Mouse (Mus musculus) ES-Bruce4 (cell line): ENCODE data around the gene Bnip3. TPM values are rescaled to one million over a fixed set of nuclear protein-coding genes. Genes with fewer than 3 reads are reported as not detected.

ENCODE experiments used
- H3K27ac ChIP-seq: 2 replicates; pipeline ENCODE4 v1.5.1; 2012; ENCODE audit warnings: low read length, inconsistent platforms; ENCODE audit not compliant: insufficient read depth
- H3K27me3 ChIP-seq: 2 replicates; pipeline ENCODE4 v1.6.1; 2012; ENCODE audit warnings: mild to moderate bottlenecking, low read length, inconsistent platforms; ENCODE audit not compliant: control insufficient read depth, poor library complexity, insufficient read depth, severe bottlenecking
- H3K36me3 ChIP-seq: 2 replicates; pipeline ENCODE4 v1.6.1; 2012; ENCODE audit warnings: inconsistent platforms, mild to moderate bottlenecking, low read length, moderate library complexity; ENCODE audit not compliant: control insufficient read depth, poor library complexity, insufficient read depth, severe bottlenecking
- H3K4me1 ChIP-seq: one replicate; pipeline ENCODE4 v1.8.1; 2011; ENCODE audit warnings: low read length; ENCODE audit not compliant: control insufficient read depth, insufficient read depth
- H3K4me3 ChIP-seq: 2 replicates; pipeline ENCODE4 v1.5.1; 2011; ENCODE audit warnings: low read depth, mild to moderate bottlenecking, low read length
- H3K9ac ChIP-seq: 2 replicates; pipeline ENCODE4 v1.6.1; 2012; ENCODE audit warnings: low read depth, mild to moderate bottlenecking, inconsistent platforms; ENCODE audit not compliant: poor library complexity, severe bottlenecking
- H3K9me3 ChIP-seq: replicated peaks from 2 replicates; pipeline ENCODE4 v1.6.1; 2012; ENCODE audit warnings: mild to moderate bottlenecking, low read length, inconsistent platforms; ENCODE audit not compliant: control insufficient read depth, poor library complexity, insufficient read depth, severe bottlenecking
- CTCF ChIP-seq: IDR thresholded peaks from one replicate; pipeline ENCODE4 v1.8.1; 2011; ENCODE audit warnings: low read depth, low read length
- EP300 ChIP-seq: IDR thresholded peaks from 2 replicates; pipeline ENCODE4 v1.6.1; 2011; ENCODE audit warnings: low read depth, low read length; ENCODE audit not compliant: insufficient read depth
- POLR2A ChIP-seq: IDR thresholded peaks from one replicate; pipeline ENCODE4 v1.8.1; 2011; ENCODE audit warnings: low read length; ENCODE audit not compliant: insufficient read depth
- polyA plus RNA-seq: library from polyadenylated mRNA; stranded (reverse); fragments of >200 nt; gene quantifications from 2 replicates; pipeline ENCODE4 v1.2.4, GENCODE M21; 2011; ENCODE audit warnings: low read depth; ENCODE audit not compliant: missing spikeins, insufficient read depth, insufficient read length

The Bnip3 gene
- 70.8 and 73.7 TPM in 2 replicates for polyA plus RNA-seq

DNA sequence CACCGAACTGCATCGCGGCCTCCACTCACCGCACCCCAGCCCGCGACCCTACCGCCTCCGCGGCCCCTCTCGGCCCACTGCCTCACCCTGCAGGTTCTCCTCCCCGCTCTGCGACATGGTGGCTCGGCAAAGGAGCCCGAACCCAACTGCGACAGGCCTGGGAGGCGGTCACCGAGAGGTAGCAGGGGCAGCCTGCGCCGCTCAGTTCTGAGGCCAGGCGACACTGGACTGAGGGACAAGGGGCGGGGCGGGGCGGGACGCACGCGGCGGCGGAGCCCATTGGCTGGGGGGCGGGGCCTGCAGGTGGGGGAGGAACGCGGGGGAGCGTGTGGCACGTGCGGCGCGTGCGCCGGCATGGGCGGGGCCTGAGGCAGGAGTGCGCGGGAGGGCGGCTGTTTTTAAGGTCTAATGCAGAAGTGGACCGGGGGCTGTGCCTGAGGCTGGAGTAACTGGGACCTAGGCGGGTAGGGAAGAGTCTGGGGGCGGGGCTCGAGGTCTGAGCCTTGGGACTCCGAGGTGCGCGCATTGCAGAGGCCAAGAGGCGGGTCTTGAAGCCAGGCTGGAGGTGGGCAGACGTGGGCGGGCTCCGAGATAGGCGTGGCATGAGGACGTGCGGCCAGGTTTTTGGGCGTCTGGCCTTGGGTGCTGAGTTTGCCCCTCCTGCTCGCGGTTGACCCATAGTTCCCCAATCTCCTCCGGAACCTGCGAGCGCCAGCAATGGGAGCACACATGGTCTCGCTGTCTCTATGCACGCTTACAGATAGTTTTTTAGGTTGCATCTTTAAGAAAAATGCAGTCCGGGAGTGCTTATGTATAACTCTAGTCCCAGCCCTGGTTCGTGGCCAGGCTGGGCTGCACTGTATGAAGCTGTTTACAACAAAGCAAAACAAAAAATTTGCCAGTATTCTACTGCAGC, at the start of gene Bnip3:
Gene Bnip3, minus strand, starts transcription at position 243 of the 916 bp plus-strand sequence.
- H3K4me3 ChIP-seq, result peak within 1 kb of the TSS; percentile 98
- H3K4me1 ChIP-seq, result peaks cover 3% of the 10 kb centered on the region
- H3K9me3 ChIP-seq, result no peaks in the 10 kb centered on the region
- TF ChIP-seq POLR2A (peak; percentile 82), CTCF (no peak), EP300 (peak; percentile 67; the same call in 1 of the 2 replicates)
- H3K27ac ChIP-seq, result peak within 1 kb of the TSS; percentile 41; the same call in 1 of the 2 replicates
- H3K36me3 ChIP-seq, result no peaks in the 10 kb centered on the region
- H3K27me3 ChIP-seq, result no peaks in the 10 kb centered on the region
- peak within 1 kb of the TSS; percentile 57 for H3K9ac ChIP-seq

DNA sequence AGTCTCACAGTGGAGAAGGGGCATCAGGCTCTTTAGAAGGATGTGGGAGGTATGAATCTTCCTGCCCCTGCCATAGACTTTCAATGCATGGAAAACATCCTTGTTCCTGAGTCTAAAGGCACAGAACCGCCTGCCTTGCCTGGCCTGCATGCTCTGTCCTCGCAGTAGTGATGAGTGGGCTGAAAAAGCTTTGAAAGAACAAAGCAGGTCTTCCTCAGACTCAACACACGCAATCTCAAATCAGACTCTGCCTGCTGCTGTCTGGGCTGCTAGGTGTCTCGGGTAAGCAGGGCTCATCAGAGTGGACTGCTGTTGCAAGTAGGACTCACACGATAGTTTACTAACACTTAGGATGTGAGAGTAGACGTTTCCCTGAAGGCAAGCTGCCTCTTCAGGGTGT, 47.8 kb upstream of the Bnip3 start:
- no peaks in the 10 kb centered on the region for H3K27me3 ChIP-seq
- no peak overlapping the region for H3K27ac ChIP-seq
- TF ChIP-seq CTCF, result no peak
- TF ChIP-seq EP300, result no peak
- no peak for TF ChIP-seq POLR2A
- no peak overlapping the region for H3K4me3 ChIP-seq
- no peak overlapping the region for H3K9ac ChIP-seq
- no peaks in the 10 kb centered on the region for H3K9me3 ChIP-seq
- H3K36me3 ChIP-seq, result no peaks in the 10 kb centered on the region
- no peaks in the 10 kb centered on the region for H3K4me1 ChIP-seq

DNA sequence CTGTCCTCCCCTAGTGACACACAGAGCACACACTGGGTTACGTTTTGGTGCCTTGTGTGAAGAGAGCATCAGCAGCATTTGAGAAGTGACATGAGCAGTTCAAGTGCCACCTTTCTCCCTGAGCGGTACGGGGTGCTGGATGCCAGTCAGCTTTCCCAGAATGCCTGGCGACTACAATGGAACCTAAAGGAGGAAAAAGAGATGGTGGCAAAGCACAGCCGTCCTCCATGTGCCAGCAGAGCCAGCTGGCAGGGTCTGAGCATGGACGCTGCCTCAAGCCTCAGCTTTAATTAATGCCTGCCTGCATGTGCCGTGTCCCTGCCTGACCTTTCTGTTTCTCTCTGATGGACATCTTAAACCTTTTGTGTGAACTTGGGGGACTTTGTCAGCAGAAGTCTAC, 46.5 kb upstream of the Bnip3 start:
- Histone ChIP-seq H3K27ac (no peak overlapping the region), H3K9me3 (no peaks in the 10 kb centered on the region), H3K36me3 (no peaks in the 10 kb centered on the region), H3K4me3 (no peak overlapping the region), H3K4me1 (no peaks in the 10 kb centered on the region), H3K9ac (no peak overlapping the region), H3K27me3 (no peaks in the 10 kb centered on the region)
- no peak for TF ChIP-seq EP300
- no peak for TF ChIP-seq POLR2A
- no peak for TF ChIP-seq CTCF

GRCm38 (mm10) chr7:138948309-138948708, 39.0 kb upstream of the Bnip3 start:
- Histone ChIP-seq H3K4me1 (no peaks in the 10 kb centered on the region), H3K9me3 (no peaks in the 10 kb centered on the region), H3K27me3 (no peaks in the 10 kb centered on the region), H3K36me3 (no peaks in the 10 kb centered on the region), H3K4me3 (no peak overlapping the region), H3K27ac (no peak overlapping the region), H3K9ac (no peak overlapping the region)
- no peak for TF ChIP-seq POLR2A
- TF ChIP-seq EP300, result no peak
- TF ChIP-seq CTCF, result no peak

DNA sequence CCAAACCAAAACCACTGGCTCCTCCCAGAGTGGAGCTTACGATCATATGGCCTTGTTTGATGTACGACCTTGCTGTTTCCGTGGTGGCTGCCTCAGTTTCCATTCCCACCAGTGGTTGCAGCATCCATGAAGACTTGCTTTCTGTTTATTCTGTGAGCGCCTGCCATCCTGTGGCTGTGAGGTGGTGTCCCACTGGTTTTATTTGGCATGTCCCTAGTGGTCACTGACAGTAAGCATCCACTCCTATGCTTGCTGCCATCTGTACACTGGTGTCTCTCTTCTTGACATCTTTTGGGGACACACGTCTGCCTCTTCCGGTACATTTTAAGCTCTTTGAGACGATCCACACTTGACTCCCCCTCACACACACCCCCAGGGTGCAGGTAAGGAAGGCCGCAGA, 38.4 kb upstream of the Bnip3 start:
- no peaks in the 10 kb centered on the region for H3K27me3 ChIP-seq
- H3K27ac ChIP-seq, result no peak overlapping the region
- H3K9me3 ChIP-seq, result no peaks in the 10 kb centered on the region
- no peak overlapping the region for H3K9ac ChIP-seq
- no peaks in the 10 kb centered on the region for H3K36me3 ChIP-seq
- TF ChIP-seq POLR2A, result no peak
- TF ChIP-seq CTCF, result no peak
- no peak for TF ChIP-seq EP300
- H3K4me3 ChIP-seq, result no peak overlapping the region
- no peaks in the 10 kb centered on the region for H3K4me1 ChIP-seq

- Histone ChIP-seq H3K9me3 (no peaks in the 10 kb centered on the region), H3K27me3 (peaks cover 4% of the 10 kb centered on the region; the same call in 1 of the 2 replicates), H3K4me1 (no peaks in the 10 kb centered on the region), H3K36me3 (no peaks in the 10 kb centered on the region), H3K4me3 (no peak overlapping the region), H3K27ac (no peak overlapping the region), H3K9ac (no peak overlapping the region)
- TF ChIP-seq POLR2A, result no peak
- TF ChIP-seq CTCF, result no peak
- no peak for TF ChIP-seq EP300
Observed at GRCm38 (mm10) chr7:138945668-138946067, 36.3 kb upstream of the Bnip3 start.
